Mouse (Mus musculus): ENCODE measurements at regions not wholly inside any gene's neighbourhood (a gene's known extent, or its start where the extent isn't known, plus 50 kb on each side); places are given as distances from the start of the nearest gene placed in this dataset.

GRCm38 (mm10) chr17:68115599-68115998 lies 111.7 kb upstream of the Arhgap28 start:
- TF ChIP-seq CTCF (IDR thresholded peaks at IDR 0.05; ENCODE audit: extremely low read depth, insufficient read depth, insufficient read length, insufficient replicate concordance) (no peak), POLR2A (IDR thresholded peaks at IDR 0.05; ENCODE audit: low read depth, low read length) (no peak)
